Mouse (Mus musculus) layer of hippocampus, adult 2 months (tissue): ENCODE results near the gene Igfbp2. TPM values are rescaled to one million over a fixed set of nuclear protein-coding genes. Genes with fewer than 3 reads are reported as not detected.

Experiments used
- DNase-seq, 2 experiments: peaks; one replicate each; pipeline ENCODE4 v3.0.0; 2022; ENCODE audit warnings: low spot score in 2 of 2
- H3K27ac ChIP-seq: fragments of 200-600 bp; 2 replicates; pipeline ENCODE4 v1.8.1; 2022
- H3K4me3 ChIP-seq: fragments of 200-600 bp; 2 replicates; pipeline ENCODE4 v1.8.1; 2022; ENCODE audit warnings: mild to moderate bottlenecking
- CTCF ChIP-seq: fragments of 200-600 bp; conservative IDR thresholded peaks from 2 replicates; pipeline ENCODE4 v1.8.1; 2022; ENCODE audit warnings: antibody characterized with exemption, mild to moderate bottlenecking, moderate library complexity
- total RNA-seq, 2 experiments: library from RNA; stranded (reverse); gene quantifications; 2 replicates each; pipeline ENCODE4 v1.2.3; 2021

Gene Igfbp2
- total RNA-seq, 2 experiments from 2014 or later, result 43.6 to 44.2 TPM

DNA sequence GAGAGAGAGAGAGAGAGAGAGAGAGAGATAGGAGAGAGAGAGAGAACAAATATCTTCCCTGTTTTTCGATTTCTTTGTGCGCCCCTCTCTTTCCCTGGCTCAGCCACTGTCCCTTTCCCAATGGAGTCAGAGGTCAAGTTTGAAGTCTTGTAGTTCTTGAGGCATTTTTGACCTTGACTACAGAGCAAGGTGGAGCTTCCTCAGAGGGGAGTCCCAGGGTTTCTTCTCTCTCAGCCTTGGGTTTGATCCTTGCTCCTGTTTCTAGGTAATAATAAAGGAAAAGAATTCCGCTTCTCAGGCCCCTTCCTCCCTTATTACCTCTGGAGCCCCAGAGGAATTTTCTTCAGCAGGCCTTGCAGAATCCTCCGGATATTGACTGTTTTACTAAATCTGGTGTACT is 1.6 kb downstream of the Igfbp2 start:
- Histone ChIP-seq H3K4me3 (no peak overlapping the region), H3K27ac (no peak overlapping the region)
- no peak for TF ChIP-seq CTCF
- DNase-seq, result no peak

DNA sequence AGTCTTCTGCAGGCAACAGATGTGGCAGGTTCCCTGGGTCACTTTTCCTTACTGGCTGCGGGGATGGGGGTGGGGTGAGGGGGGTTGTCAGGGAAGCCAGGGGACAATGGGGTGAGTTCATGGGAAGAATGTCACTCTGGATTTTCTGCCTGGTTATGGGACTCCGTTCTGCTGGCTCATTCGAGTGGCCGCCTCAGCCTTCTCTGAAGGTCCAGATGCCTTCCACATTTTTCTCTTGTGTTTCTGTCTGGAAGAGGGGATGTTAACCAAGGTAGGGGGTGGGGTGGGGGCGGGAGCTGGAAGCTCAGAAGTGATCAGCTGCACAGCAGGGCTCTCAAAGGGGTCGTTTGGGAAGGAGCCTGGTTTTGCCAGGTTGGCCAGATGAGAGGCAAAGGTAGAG is 2.1 kb downstream of the Igfbp2 start:
- no peak overlapping the region for H3K27ac ChIP-seq
- H3K4me3 ChIP-seq, result no peak overlapping the region
- DNase-seq, result no peak
- TF ChIP-seq CTCF, result no peak

GRCm38 (mm10) chr1:72826931-72827330 is 2.6 kb downstream of the Igfbp2 start:
- Histone ChIP-seq H3K4me3 (no peak overlapping the region), H3K27ac (no peak overlapping the region)
- TF ChIP-seq CTCF, result no peak
- DNase-seq, result no peak

DNA sequence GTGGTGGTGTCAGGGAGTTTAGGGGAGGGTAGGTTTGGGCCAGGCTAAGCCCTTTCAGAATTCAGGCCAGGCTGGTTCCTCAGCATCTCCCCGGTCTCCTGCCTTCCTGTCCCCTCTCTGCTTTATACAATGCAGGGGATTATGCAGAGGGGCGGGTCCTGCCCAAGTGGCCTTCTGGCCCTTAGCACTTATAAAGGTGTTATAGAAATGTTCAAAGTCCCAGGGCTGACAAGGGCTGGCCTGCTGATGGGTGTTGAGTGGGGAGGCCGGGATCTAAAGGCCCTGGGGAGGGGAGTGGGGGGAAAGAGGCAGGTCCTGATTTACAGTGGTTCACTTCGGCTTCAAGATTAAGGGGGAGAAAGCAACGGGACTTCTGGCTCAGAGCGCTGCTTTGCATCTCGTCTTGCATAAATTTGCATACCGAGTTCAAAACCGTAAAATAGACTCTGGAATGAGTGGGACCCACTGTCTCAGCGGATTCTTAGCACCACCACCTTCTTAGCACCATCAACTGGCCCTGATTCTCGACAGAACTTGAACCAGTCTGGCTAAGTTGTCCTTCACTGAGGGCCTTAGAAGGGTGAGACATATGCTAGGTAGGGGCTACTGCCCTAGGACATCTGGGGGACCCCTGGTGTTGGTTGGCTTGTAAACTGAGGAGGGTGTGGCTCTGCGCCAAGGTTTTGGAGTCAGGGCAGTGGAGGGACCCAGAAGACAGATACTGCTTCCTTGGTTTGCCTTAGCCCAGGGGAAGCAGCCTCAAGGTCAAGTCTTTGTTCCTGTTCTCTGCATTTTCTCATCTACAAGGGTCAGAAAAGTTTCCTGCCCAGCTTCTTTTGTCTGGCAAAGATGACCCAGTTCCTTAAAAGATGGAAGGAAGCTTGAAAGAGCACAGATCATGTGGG is 3.4 kb downstream of the Igfbp2 start:
- Histone ChIP-seq H3K4me3 (no peak overlapping the region), H3K27ac (no peak overlapping the region)

GRCm38 (mm10) chr1:72828843-72829242 is 4.5 kb downstream of the Igfbp2 start:
- Histone ChIP-seq H3K4me3 (no peak overlapping the region), H3K27ac (no peak overlapping the region)
- no peak for DNase-seq
- no peak for TF ChIP-seq CTCF

More for the DNA sequence above, 3.4 kb downstream of the Igfbp2 start:
- DNase-seq, result no peak
- TF ChIP-seq CTCF, result no peak

DNA sequence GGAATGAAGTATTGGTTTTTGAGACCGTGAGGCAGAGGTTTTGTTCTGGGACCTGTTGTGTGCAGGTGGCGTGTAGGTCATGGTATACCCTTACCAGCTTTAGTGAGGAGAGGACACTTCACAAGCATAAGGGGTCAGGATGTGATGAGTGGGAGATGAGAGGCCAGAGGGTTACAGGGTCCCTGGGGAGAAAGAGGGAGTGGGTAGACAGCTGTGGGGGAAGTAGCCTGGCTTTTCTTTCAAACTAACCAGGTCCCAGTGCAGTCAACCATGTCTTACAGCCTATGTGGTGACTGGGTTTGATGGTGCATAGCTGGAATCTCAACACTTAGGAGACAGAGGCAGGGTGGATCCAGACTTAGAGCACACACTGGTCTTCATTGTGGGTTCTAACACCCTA is 6.2 kb downstream of the Igfbp2 start:
- Histone ChIP-seq H3K4me3 (no peak overlapping the region), H3K27ac (no peak overlapping the region)
- no peak for DNase-seq
- TF ChIP-seq CTCF, result no peak

- DNase-seq, result no peak
- no peak overlapping the region for H3K4me3 ChIP-seq
- no peak for TF ChIP-seq CTCF
- H3K27ac ChIP-seq, result no peak overlapping the region
Observed at GRCm38 (mm10) chr1:72832715-72833153, 8.4 kb downstream of the Igfbp2 start.

DNA sequence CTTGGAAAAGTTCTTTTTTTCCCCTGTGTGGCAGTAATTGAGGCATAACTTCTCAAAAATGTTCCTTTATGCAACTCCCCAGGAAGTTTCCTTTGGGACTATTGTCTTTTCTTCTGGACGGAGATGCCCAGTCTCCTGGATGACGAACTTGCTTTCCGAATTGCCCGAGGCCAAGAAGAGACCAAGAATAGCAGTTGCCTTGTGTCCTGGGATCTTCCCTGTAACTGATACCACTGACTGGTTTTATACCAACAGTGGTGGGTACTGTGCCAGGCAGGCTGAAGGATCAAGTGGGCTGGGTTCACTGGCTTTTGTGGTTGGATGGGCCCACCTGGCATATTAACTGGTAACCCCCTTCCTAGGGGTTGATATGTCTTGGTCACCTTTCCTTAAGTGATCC is 9.3 kb downstream of the Igfbp2 start:
- Histone ChIP-seq H3K4me3 (no peak overlapping the region), H3K27ac (no peak overlapping the region)
- DNase-seq, result no peak
- TF ChIP-seq CTCF, result no peak

- H3K4me3 ChIP-seq, result no peak overlapping the region
- no peak for DNase-seq
- no peak overlapping the region for H3K27ac ChIP-seq
- TF ChIP-seq CTCF, result no peak
Observed at GRCm38 (mm10) chr1:72839356-72839755, 15.1 kb downstream of the Igfbp2 start.

DNA sequence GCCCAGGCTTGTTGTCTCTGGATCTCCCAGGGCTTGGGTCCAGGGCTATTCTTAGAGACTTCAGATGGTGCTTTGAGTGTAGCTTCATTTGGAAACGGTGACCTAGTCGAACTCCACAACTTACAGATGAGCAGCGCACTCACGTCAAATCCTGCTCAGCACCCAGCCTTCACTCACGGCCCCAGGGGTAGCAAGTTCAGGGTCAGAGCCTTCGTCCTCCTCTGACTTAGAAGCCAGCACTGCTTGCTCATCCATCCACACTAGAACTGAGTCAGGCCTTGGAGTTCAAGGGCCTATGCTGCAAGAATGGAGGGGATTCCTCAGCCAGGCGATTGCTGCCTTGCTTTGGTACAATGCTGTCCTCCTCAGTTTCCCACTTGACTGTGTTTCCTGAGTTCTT is 15.5 kb downstream of the Igfbp2 start:
- Histone ChIP-seq H3K27ac (no peak overlapping the region), H3K4me3 (no peak overlapping the region)
- TF ChIP-seq CTCF, result no peak
- DNase-seq, result no peak

DNA sequence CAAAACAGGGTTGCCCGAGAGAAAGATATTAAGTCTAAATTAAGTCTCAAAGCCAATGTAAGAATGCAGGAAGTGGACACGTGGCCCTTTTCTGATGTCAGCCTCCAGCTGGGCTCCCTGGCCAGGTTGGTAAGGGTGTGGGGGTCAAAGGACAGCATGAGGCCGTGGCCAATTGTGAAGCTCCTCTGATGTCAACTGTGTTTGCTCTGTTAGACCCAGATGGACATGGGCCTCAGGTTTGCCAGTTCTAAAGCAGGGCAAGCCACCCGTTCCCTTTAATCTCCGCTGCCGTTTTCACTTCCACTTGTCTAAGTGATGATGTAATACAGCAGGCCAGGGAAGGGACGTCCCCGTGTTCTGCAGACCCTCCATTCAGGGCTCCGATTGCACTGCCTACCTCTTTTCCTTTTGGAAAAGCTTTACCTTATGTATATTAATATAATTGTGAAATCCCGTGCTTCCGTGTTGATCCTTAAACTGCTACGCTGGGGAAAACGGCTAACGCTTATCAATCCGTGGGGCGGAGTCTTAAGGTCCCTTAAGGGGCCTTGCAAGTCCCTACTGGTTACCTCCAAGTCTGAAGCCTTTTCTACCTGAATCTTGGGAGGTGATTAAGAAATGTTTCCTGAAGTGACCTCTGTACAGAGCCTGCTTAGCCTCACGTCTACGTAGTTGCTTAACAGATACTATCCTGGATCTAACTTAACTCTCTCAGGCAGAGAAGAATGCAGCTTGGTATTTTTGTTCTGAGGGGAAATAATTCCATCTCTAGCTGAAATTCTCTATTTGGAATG is 18.6 kb downstream of the Igfbp2 start:
- TF ChIP-seq CTCF, result no peak
- Histone ChIP-seq H3K4me3 (no peak overlapping the region), H3K27ac (no peak overlapping the region)
- DNase-seq, result no peak

- no peak for DNase-seq
- TF ChIP-seq CTCF, result no peak
- Histone ChIP-seq H3K4me3 (no peak overlapping the region), H3K27ac (no peak overlapping the region)
Observed at GRCm38 (mm10) chr1:72844675-72845074, 20.4 kb downstream of the Igfbp2 start.

- Histone ChIP-seq H3K27ac (no peak overlapping the region), H3K4me3 (no peak overlapping the region)
- no peak for TF ChIP-seq CTCF
- DNase-seq, result no peak
Observed at GRCm38 (mm10) chr1:72847849-72848380, 23.6 kb downstream of the Igfbp2 start.
